Mouse (Mus musculus): ENCODE data around the gene Gbp2b.
"Not testable (repeated sequence)": the region's sequence is repeated elsewhere in the genome, so short reads cannot be mapped to it uniquely, and the experiment has no call there.

The Gbp2b gene

DNA sequence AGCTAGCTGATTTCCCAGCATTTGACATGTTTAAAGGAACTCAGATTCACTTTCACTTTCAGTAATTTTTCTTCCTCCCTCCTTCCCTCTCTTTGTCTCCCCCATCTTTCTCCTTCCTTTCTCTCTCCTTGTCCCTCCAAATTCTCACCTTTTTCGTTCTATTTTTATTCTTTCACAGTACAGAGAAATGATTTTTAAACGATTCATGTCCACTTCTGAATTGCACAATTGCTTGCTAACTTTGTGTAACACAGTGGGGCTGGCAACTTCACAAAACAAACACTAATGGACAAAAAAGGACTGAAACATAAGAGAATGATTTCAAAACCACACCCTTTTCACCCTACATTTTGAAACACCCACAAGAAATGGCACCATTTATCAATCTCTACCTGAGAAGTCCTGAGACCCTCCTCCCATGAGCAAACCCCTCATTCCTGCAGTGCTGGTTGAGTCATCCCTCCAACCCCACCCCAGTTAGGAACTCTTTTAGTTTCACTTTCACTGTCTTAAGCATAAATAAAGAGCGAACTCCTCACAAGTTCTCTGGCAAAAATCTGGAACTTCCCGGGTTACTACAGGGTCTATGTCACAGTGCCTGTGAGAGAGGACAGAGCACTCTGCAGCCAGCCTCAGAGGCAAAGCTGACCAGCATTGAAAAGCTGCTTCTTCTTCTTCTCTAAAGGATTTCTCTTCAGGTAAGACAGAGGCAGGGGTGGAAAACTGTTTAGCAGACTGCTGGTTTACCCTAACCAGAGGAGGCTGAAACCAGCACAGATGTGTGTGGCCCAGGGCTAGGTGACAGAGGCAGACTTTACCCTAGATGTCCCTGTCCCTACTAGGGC is 25.7 kb downstream of the Gbp2b start, which contains the start of gene Gbp2:
Gene Gbp2, plus strand, starts transcription at position 492 of the 845 bp plus-strand sequence.
- peak; percentile 80 for DNase-seq (ENCODE audit: low read depth, low spot score)

DNA sequence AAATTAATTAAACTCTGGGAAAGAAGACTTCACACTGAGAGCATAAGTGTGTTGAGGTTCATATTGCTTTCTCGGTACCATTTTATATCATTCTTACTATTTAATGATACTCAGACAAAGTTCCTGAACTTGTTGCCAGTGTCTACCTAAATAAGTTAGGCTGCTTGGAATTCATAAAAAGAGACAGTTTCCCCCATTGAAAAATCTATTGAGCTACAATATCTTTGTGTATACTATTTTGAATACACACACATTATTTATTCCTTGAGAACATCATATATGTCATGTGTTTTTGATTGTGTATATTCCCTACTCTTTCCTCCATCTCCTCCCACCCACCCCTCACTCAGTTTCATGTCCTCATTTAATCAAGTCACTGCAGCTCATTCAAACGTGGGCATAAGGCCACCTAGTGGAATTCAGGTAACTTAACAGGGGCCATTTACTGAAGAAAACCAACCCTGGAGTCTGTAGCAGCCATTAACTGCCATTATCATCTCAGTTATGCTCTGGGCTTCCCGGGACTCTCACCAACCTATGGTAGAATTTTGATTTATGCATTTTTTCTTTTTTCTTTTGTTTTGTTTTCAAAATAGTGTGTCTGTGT is 26.4 kb downstream of the Gbp2b start:
- peak; percentile 90 for DNase-seq (ENCODE audit: low read depth, low spot score)

- no peak for DNase-seq (ENCODE audit: low read depth, low spot score)
Measured at GRCm38 (mm10) chr3:142630385-142630784, 35.7 kb downstream of the Gbp2b start.

DNA sequence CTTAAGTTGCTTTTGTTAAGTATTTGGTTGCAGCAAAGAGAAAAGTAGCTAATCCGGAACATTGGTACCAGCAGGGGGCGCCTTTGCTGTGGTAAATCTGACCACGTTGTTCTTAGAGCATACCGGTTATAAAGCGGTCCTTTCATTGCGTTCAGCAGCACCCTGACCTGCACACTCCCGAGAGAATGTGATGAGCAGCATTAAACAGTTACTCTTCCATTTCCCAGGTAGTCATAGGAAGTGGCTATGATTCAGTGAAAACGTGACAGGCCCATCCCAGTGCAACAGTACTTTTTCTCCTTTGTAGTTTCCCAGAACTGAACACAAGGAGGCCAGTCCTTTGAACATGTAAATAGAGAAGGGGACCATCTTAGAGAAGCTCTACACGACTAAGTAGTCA is 45.6 kb downstream of the Gbp2b start:
- DNase-seq (ENCODE audit: low read depth, low spot score) = peak; percentile 80

DNA sequence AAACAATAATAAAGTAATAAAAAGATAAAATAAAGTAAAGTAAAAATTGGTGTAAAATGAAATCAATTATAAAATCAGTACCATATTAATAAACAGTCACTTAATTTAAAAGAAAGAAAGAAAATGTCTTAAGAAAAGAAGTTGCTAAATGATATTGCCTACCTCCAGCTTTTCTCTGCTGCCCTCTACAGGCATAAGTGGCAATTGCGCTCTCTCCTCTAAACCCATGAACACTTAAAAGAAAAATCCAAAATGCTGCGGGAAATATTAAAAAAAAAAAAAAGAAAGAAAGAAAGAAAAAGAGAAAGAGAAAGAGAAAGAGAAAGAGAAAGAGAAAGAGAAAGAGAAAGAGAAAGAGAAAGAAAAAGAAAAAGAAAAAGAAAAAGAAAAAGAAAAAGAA is 51.3 kb downstream of the Gbp2b start:
- DNase-seq (ENCODE audit: low read depth, low spot score) = peak; percentile 61

GRCm38 (mm10) chr3:142647836-142648235 is 53.2 kb downstream of the Gbp2b start:
- DNase-seq (ENCODE audit: low read depth, low spot score) = not testable (repeated sequence)

GRCm38 (mm10) chr3:142650205-142650604 is 55.6 kb downstream of the Gbp2b start:
- no peak for DNase-seq (ENCODE audit: low read depth, low spot score)

GRCm38 (mm10) chr3:142664723-142665122 is 70.1 kb downstream of the Gbp2b start:
- DNase-seq (ENCODE audit: low read depth, low spot score) = no peak
